Mouse (Mus musculus): ENCODE data around the gene Taar8a. TPM values are rescaled to one million over a fixed set of nuclear protein-coding genes. Genes with fewer than 3 reads are reported as not detected.

Taar8a gene
- total RNA-seq, 2 experiments from 2014 or later, result not detected

GRCm38 (mm10) chr10:24111116-24111778, 34.9 kb downstream of the Taar8a start:
- intact Hi-C loops (cut with DNase I), result loop anchor here (2.0 kb wide), 1 partner anchor 132 kb away; no protein-coding TSS in a partner anchor
- DNase-seq (ENCODE audit: low spot score), result no peak

Other genes with a start within 250 kb of the Taar8a start
- gene Vnn3, start 225.0 kb upstream of the Taar8a start, total RNA-seq (2021), result not detected
- gene Vnn1, start 181.8 kb upstream of the Taar8a start, total RNA-seq (2021), result under 1 TPM; 0.31 to 0.56 TPM
- not detected for gene Taar1, start 156.1 kb upstream of the Taar8a start, total RNA-seq (2021)
- gene Taar2, start 137.9 kb upstream of the Taar8a start, total RNA-seq (2021), result not detected
- not detected for gene Taar3, start 126.9 kb upstream of the Taar8a start, total RNA-seq (2021)
- gene Taar4, start 116.0 kb upstream of the Taar8a start, total RNA-seq (2021), result not detected
- not detected for gene Taar5, start 105.8 kb upstream of the Taar8a start, total RNA-seq (2021)
- gene Taar6, start 90.9 kb upstream of the Taar8a start, total RNA-seq (2021), result not detected
- gene Taar7a, start 83.0 kb upstream of the Taar8a start, total RNA-seq (2021), result not detected
- not detected for gene Taar7b, start 76.6 kb upstream of the Taar8a start, total RNA-seq (2021)
- not detected for gene Taar7d, start 49.3 kb upstream of the Taar8a start, total RNA-seq (2021)
- not detected for gene Taar7e, start 38.9 kb upstream of the Taar8a start, total RNA-seq (2021)
- not detected for gene Taar7f, start 27.0 kb upstream of the Taar8a start, total RNA-seq (2021)
- not detected for gene Taar8b, start 15.8 kb downstream of the Taar8a start, total RNA-seq (2021)
- gene Taar8c, start 25.4 kb downstream of the Taar8a start, total RNA-seq (2021), result not detected
- gene Taar9, start 33.0 kb downstream of the Taar8a start, total RNA-seq (2021), result not detected
- gene Stx7, start 72.8 kb downstream of the Taar8a start, total RNA-seq (2021), result 10 to 100 TPM; 41.5 to 47.2 TPM
- gene Moxd1, start 147.0 kb downstream of the Taar8a start, total RNA-seq (2021), result 1 to 10 TPM in 1 of 2 experiments, under 1 TPM in 1; 0.28 to 1.0 TPM

Data from heart, postnatal 25 days (tissue).